Mouse (Mus musculus) erythroblast, embryonic 14.5 days (primary cell): ENCODE results near the gene Mettl1. TPM values are rescaled to one million over a fixed set of nuclear protein-coding genes. Genes with fewer than 3 reads are reported as not detected.
"Not testable (repeated sequence)": the region's sequence is repeated elsewhere in the genome, so short reads cannot be mapped to it uniquely, and the experiment has no call there.

Experiments used
- H3K27me3 ChIP-seq: 2 replicates; pipeline ENCODE4 v1.6.1; 2012; ENCODE audit warnings: inconsistent platforms; ENCODE audit not compliant: control insufficient read depth
- H3K36me3 ChIP-seq: 2 replicates; pipeline ENCODE4 v1.6.1; 2012; ENCODE audit warnings: mild to moderate bottlenecking, inconsistent platforms; ENCODE audit not compliant: control insufficient read depth
- H3K4me1 ChIP-seq: 2 replicates; pipeline ENCODE4 v1.6.1; 2012; ENCODE audit warnings: inconsistent platforms; ENCODE audit not compliant: control insufficient read depth
- H3K4me3 ChIP-seq: replicated peaks from 2 replicates; pipeline ENCODE3; 2012; ENCODE audit warnings: moderate library complexity, mild to moderate bottlenecking, inconsistent platforms
- H3K9me3 ChIP-seq: 2 replicates; pipeline ENCODE4 v1.6.1; 2012; ENCODE audit warnings: low read length, inconsistent platforms, mixed read lengths; ENCODE audit not compliant: control insufficient read depth
- GATA1 ChIP-seq: IDR thresholded peaks from 2 replicates; pipeline ENCODE4 v1.6.1; 2012; ENCODE audit warnings: low read length, inconsistent platforms, mixed read lengths
- TAL1 ChIP-seq: IDR thresholded peaks from 3 replicates; pipeline ENCODE4 v1.6.1; 2012; ENCODE audit warnings: low read length, inconsistent platforms, mixed read lengths
- polyA plus RNA-seq: library from polyadenylated mRNA; stranded (reverse); fragments of >175 nt; gene quantifications from 2 replicates; pipeline ENCODE4 v1.2.3, GENCODE M21; 2012

The Mettl1 gene
- polyA plus RNA-seq, 1 experiment: 0.59 TPM

DNA sequence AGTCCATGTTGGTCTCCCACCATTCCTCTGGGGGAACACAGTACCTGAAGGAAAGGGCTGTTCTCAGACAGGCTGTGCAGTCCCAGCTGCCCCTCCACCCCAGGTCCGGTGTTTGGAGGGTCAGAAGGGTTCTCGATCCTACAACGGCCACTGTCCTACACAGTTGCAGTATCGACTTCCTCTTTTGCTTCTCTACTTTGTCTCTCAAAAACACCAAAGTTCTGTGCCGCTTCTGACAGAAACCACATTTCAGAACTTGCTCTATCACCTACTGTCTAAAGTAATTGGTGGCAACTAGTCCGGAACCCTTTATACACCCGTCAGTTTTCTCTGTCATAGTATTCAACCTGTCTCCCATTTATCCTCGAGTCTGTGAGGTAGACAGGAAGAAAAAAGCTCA lies 14.2 kb downstream of the Mettl1 start:
- Histone ChIP-seq H3K4me1 (peaks cover 12% of the 10 kb centered on the region), H3K27me3 (peaks cover 98% of the 10 kb centered on the region), H3K4me3 (no peak overlapping the region), H3K9me3 (peaks cover 2% of the 10 kb centered on the region; the same call in 1 of the 2 replicates), H3K36me3 (no peaks in the 10 kb centered on the region)
- TF ChIP-seq GATA1 (no peak), TAL1 (no peak)

DNA sequence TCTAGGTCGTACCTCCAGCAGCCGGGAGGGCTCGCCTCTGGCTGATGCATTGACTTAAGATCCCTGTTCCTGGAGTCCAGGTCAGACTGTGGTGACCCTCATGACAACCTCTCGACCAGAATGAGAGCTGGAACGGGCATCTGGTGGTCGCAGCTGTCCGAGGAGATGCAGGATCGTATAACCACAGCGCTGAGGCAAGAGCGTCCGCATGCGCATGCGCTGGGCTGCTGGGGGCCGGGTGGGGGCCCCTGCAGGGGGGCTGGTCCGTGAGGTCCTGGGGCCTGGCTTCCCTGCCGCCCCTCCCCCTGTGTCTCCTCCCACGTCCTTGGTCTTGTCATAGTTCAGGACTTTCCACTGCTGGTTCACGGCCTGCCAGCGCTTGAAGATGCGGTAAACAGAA lies 15.3 kb downstream of the Mettl1 start:
- no peaks in the 10 kb centered on the region for H3K36me3 ChIP-seq
- no peak for TF ChIP-seq GATA1
- no peak for TF ChIP-seq TAL1
- H3K4me1 ChIP-seq: peaks cover 14% of the 10 kb centered on the region
- peaks cover 98% of the 10 kb centered on the region for H3K27me3 ChIP-seq
- H3K9me3 ChIP-seq: peaks cover 4% of the 10 kb centered on the region; the same call in 1 of the 2 replicates
- H3K4me3 ChIP-seq: no peak overlapping the region

DNA sequence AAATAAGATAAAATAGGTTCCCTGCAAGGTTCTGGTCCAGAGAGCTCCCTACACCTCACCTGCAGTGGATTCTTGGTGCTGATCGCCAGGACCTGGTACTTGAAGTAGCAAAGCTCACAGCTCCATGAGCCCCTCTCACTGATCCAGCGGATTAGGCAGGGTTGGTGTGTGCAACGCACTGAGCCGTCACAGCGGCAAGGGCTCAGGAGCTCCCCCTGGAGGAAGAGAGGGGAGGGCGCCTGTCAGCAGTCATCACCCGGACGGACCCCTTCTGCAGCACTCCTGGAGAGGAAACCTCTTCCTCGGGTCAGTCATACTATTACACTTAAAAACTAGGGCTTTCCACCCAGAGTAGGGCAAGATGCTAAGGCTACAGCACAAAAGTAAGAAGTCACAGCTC lies 16.9 kb downstream of the Mettl1 start:
- Histone ChIP-seq H3K27me3 (peaks cover 97% of the 10 kb centered on the region), H3K4me3 (no peak overlapping the region), H3K4me1 (peaks cover 21% of the 10 kb centered on the region), H3K9me3 (peaks cover 4% of the 10 kb centered on the region; the same call in 1 of the 2 replicates), H3K36me3 (no peaks in the 10 kb centered on the region)
- TF ChIP-seq GATA1 (no peak), TAL1 (no peak)

GRCm38 (mm10) chr10:127058708-127059107 lies 17.5 kb downstream of the Mettl1 start:
- Histone ChIP-seq H3K4me3 (no peak overlapping the region), H3K36me3 (no peaks in the 10 kb centered on the region), H3K27me3 (peaks cover 93% of the 10 kb centered on the region), H3K9me3 (peaks cover 4% of the 10 kb centered on the region; the same call in 1 of the 2 replicates), H3K4me1 (peaks cover 26% of the 10 kb centered on the region)
- no peak for TF ChIP-seq TAL1
- no peak for TF ChIP-seq GATA1

DNA sequence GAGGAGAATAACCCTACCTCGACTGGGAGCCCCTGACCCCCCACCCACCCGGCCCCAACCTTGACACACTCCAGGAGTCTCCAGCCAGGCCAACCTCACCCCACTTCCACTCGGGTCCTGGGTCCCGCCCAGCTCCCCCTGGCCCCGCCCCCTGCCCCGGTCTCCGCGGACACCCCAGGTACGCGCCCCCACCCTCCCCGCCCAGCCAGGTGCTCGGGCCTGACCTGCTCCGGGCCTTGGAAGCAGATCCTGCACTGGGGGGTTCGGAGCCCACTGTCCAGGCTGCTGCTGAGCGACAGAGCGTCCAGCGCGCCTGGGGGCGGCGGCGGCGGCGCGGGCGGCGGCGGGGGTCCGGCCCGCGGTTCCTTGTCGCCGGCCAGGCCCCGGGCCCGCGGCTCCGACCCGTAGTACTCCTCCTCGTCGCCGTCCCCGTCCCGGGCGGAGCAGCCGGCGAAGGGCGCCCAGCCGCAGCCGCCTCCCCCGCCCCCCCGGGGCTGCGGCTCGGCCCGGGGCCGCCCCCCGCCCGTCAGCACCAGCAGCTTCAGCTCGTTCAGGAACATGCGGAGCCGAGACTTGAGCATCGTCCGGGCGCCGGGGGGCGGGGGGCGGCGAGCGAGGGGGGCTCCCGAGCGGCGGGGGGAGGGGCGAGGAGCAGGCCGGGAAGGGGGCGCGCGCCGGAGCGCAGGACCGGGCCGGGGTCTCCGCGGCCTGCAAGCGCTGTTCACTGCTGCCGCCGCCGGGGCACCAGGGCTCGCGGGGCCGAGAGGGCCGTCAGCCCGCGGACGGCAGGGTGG lies 18.2 kb downstream of the Mettl1 start:
- H3K4me3 ChIP-seq: peak overlapping the region; percentile 47

GRCm38 (mm10) chr10:127059968-127060916 lies 19.0 kb downstream of the Mettl1 start, which contains the start of gene March9:
TSS of gene March9 (minus strand) at chr10:127060184.
- Histone ChIP-seq H3K9me3 (peaks cover 4% of the 10 kb centered on the region; the same call in 1 of the 2 replicates), H3K4me1 (peaks cover 42% of the 10 kb centered on the region), H3K4me3 (peak within 1 kb of the TSS; percentile 47), H3K36me3 (peaks cover 11% of the 10 kb centered on the region), H3K27me3 (peaks cover 78% of the 10 kb centered on the region)
- no peak for TF ChIP-seq GATA1
- no peak for TF ChIP-seq TAL1

More for the DNA sequence above, 18.2 kb downstream of the Mettl1 start:
- TF ChIP-seq TAL1: no peak
- TF ChIP-seq GATA1: no peak
- Histone ChIP-seq H3K4me1 (peaks cover 33% of the 10 kb centered on the region), H3K27me3 (peaks cover 87% of the 10 kb centered on the region), H3K36me3 (peaks cover 2% of the 10 kb centered on the region), H3K9me3 (peaks cover 4% of the 10 kb centered on the region; the same call in 1 of the 2 replicates)

- Histone ChIP-seq H3K4me3 (no peak overlapping the region), H3K36me3 (peaks cover 19% of the 10 kb centered on the region), H3K9me3 (peaks cover 4% of the 10 kb centered on the region; the same call in 1 of the 2 replicates), H3K4me1 (peaks cover 49% of the 10 kb centered on the region), H3K27me3 (peaks cover 70% of the 10 kb centered on the region)
- TF ChIP-seq GATA1: no peak
- no peak for TF ChIP-seq TAL1
Observed at GRCm38 (mm10) chr10:127061085-127061484, 19.9 kb downstream of the Mettl1 start.

DNA sequence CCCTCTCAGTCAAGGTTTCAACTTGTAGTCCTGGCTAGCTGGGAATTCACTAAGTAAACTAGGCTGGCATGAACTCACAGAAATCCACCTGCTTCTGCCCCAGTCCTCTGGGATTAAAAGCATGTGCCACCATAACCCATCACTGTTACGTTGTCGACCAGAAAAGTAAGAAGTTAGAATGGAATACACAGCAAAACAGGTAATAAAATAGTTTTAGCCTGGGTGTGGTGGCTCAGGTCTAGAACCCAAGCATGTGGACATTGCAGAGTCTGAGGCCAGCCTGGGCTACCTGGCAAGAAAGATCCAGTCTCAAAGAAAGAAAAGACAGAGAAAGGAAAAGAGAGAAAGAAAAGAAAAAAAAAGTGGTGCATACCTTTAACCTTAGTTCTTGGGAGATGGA lies 20.3 kb downstream of the Mettl1 start:
- H3K36me3 ChIP-seq: peaks cover 24% of the 10 kb centered on the region
- peaks cover 51% of the 10 kb centered on the region for H3K4me1 ChIP-seq
- no peak overlapping the region for H3K4me3 ChIP-seq
- peaks cover 4% of the 10 kb centered on the region; the same call in 1 of the 2 replicates for H3K9me3 ChIP-seq
- TF ChIP-seq GATA1: no peak
- no peak for TF ChIP-seq TAL1
- H3K27me3 ChIP-seq: peaks cover 65% of the 10 kb centered on the region

DNA sequence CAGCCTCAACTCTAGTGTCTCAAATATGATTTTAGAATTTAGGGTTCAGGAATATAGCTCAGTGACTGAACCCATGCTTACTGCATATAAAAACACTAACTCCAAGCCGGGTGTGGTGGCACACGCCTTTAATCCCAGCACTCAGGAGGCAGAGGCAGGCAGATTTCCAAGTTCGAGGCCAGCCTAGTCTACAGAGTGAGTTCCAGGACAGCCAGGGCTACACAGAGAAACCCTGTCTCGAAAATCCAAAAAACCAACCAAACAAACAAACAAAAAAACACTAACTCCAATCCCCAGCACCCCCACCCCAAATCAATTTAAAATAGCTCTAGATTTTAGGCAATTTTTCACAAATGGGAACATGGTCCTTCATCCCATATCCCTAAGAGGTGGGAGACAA lies 20.9 kb downstream of the Mettl1 start:
- Histone ChIP-seq H3K27me3 (peaks cover 61% of the 10 kb centered on the region), H3K4me1 (peaks cover 56% of the 10 kb centered on the region), H3K36me3 (peaks cover 29% of the 10 kb centered on the region)
- not testable (repeated sequence) for H3K4me3 ChIP-seq, H3K9me3 ChIP-seq
